Mouse (Mus musculus) heart, postnatal 25 days (tissue): ENCODE data around the gene Olfr1377. TPM values are rescaled to one million over a fixed set of nuclear protein-coding genes. Genes with fewer than 3 reads are reported as not detected.
"Not testable (repeated sequence)": the region's sequence is repeated elsewhere in the genome, so short reads cannot be mapped to it uniquely, and the experiment has no call there.

Experiments
- DNase-seq: peaks from one replicate; pipeline ENCODE4 v3.0.0; 2022; ENCODE audit warnings: low spot score
- intact Hi-C: fragments of 180-260 bp; cut with DNase I; formaldehyde crosslinking; loops from one replicate; pipeline ENCODE4 v1.15.1; 2025
- total RNA-seq, 2 experiments: library from RNA; stranded (reverse); gene quantifications; 2 replicates each; pipeline ENCODE4 v1.2.3; 2021

The Olfr1377 gene
- total RNA-seq, result not detected

GRCm38 (mm10) chr11:50981667-50982066 lies at the start of gene Olfr1377:
Gene Olfr1377 (plus strand): TSS chr11:50981967.
- intact Hi-C loops, result no loop called here
- DNase-seq, result no peak

- DNase-seq, result no peak
- intact Hi-C loops, result loop anchor here (2.0 to 5.0 kb wide), 3 partner anchors 45 to 125 kb away; partner anchors contain the start of genes Zfp354c and Zfp454
These were observed 49.7 kb upstream of the Olfr1377 start for GRCm38 (mm10) chr11:50932040-50932439.

GRCm38 (mm10) chr11:50938435-50938834 lies 43.3 kb upstream of the Olfr1377 start:
- intact Hi-C loops, result no loop called here
- DNase-seq, result no peak

GRCm38 (mm10) chr11:50939621-50940366 lies 42.0 kb upstream of the Olfr1377 start:
- intact Hi-C loops, result loop anchor here (1.0 to 10.0 kb wide), 3 partner anchors 94 to 595 kb away; partner anchors contain the start of genes BC049762 and Clk4

GRCm38 (mm10) chr11:50942386-50942785 lies 39.4 kb upstream of the Olfr1377 start:
- DNase-seq, result no peak
- intact Hi-C loops, result loop anchor here (10.0 kb wide), 2 partner anchors 322 to 592 kb away; partner anchors contain the start of genes BC049762 and Clk4

More at GRCm38 (mm10) chr11:50939621-50940366, 42.0 kb upstream of the Olfr1377 start:
- DNase-seq, result no peak

- intact Hi-C loops, result loop anchor here (10.0 kb wide), 2 partner anchors 321 to 591 kb away; partner anchors contain the start of genes BC049762 and Clk4
- DNase-seq, result no peak
These were observed 38.3 kb upstream of the Olfr1377 start, which contains the start of gene 4933414I15Rik for GRCm38 (mm10) chr11:50943506-50943905. Gene 4933414I15Rik (minus strand): TSS chr11:50943765.

GRCm38 (mm10) chr11:50952290-50952689 lies 29.5 kb upstream of the Olfr1377 start:
- intact Hi-C loops, result no loop called here
- DNase-seq, result no peak

- intact Hi-C loops, result no loop called here
- no peak for DNase-seq
These were observed 28.1 kb upstream of the Olfr1377 start, which contains the start of gene Prop1 for GRCm38 (mm10) chr11:50953665-50954064. Gene Prop1 (minus strand): TSS chr11:50953765.

GRCm38 (mm10) chr11:50964886-50965285 lies 16.9 kb upstream of the Olfr1377 start:
- intact Hi-C loops, result no loop called here
- DNase-seq, result no peak

GRCm38 (mm10) chr11:50966230-50966629 lies 15.5 kb upstream of the Olfr1377 start, which contains the start of gene Olfr1378:
Gene Olfr1378 (plus strand): TSS chr11:50966530.
- intact Hi-C loops, result no loop called here
- no peak for DNase-seq

- no peak for DNase-seq
- intact Hi-C loops, result no loop called here
These were observed 4.6 kb upstream of the Olfr1377 start for GRCm38 (mm10) chr11:50977216-50977615.

GRCm38 (mm10) chr11:51003296-51003695 lies 21.5 kb downstream of the Olfr1377 start, which contains the start of gene Olfr51:
Gene Olfr51 (plus strand): TSS chr11:51003596.
- intact Hi-C loops, result no loop called here

GRCm38 (mm10) chr11:51011821-51012220 lies 30.1 kb downstream of the Olfr1377 start:
- no peak for DNase-seq
- intact Hi-C loops, result no loop called here

More at GRCm38 (mm10) chr11:51003296-51003695, 21.5 kb downstream of the Olfr1377 start, which contains the start of gene Olfr51:
- no peak for DNase-seq

GRCm38 (mm10) chr11:51013936-51014335 lies 32.2 kb downstream of the Olfr1377 start, which contains the start of gene Olfr54:
Gene Olfr54 (plus strand): TSS chr11:51014236.
- intact Hi-C loops, result no loop called here

GRCm38 (mm10) chr11:51016341-51016740 lies 34.6 kb downstream of the Olfr1377 start:
- DNase-seq, result no peak
- intact Hi-C loops, result no loop called here

More at GRCm38 (mm10) chr11:51013936-51014335, 32.2 kb downstream of the Olfr1377 start, which contains the start of gene Olfr54:
- no peak for DNase-seq

GRCm38 (mm10) chr11:51026811-51027210 lies 45.0 kb downstream of the Olfr1377 start:
- DNase-seq, intact Hi-C loops: not testable (repeated sequence)

GRCm38 (mm10) chr11:51029381-51029780 lies 47.6 kb downstream of the Olfr1377 start:
- intact Hi-C loops, result not testable (repeated sequence)

GRCm38 (mm10) chr11:51030225-51030624 lies 48.5 kb downstream of the Olfr1377 start:
- intact Hi-C loops, result no loop called here
- DNase-seq, result no peak

More at GRCm38 (mm10) chr11:51029381-51029780, 47.6 kb downstream of the Olfr1377 start:
- DNase-seq, result not testable (repeated sequence)

- no peak for DNase-seq
- intact Hi-C loops, result loop anchor here (1.0 kb wide), 1 partner anchor 93 kb away; no protein-coding TSS in a partner anchor
These were observed 51.1 kb downstream of the Olfr1377 start for GRCm38 (mm10) chr11:51032851-51033250.

GRCm38 (mm10) chr11:51034141-51034540 lies 52.4 kb downstream of the Olfr1377 start:
- intact Hi-C loops, DNase-seq: not testable (repeated sequence)
